Mouse (Mus musculus) layer of hippocampus, postnatal 10 days (tissue): ENCODE measurements around the gene 4931428F04Rik. TPM values are rescaled to one million over a fixed set of nuclear protein-coding genes. Genes with fewer than 3 reads are reported as not detected.
"Not testable (repeated sequence)": the region's sequence is repeated elsewhere in the genome, so short reads cannot be mapped to it uniquely, and the experiment has no call there.

Experiments used
- DNase-seq, 2 experiments: peaks; one replicate each; pipeline ENCODE4 v3.0.0; 2021; ENCODE audit warnings: low spot score in 2 of 2
- microRNA-seq, 2 experiments: library from miRNA; unstranded; fragments of <30 nt; microRNA quantifications; one replicate each; pipeline ENCODE4 v1.2.0; 2021
- total RNA-seq, 2 experiments: library from RNA; stranded (reverse); gene quantifications; 2 replicates each; pipeline ENCODE4 v1.2.3; 2021

The 4931428F04Rik gene
- total RNA-seq, 2 experiments from 2014 or later = 60.0 to 60.5 TPM

DNA sequence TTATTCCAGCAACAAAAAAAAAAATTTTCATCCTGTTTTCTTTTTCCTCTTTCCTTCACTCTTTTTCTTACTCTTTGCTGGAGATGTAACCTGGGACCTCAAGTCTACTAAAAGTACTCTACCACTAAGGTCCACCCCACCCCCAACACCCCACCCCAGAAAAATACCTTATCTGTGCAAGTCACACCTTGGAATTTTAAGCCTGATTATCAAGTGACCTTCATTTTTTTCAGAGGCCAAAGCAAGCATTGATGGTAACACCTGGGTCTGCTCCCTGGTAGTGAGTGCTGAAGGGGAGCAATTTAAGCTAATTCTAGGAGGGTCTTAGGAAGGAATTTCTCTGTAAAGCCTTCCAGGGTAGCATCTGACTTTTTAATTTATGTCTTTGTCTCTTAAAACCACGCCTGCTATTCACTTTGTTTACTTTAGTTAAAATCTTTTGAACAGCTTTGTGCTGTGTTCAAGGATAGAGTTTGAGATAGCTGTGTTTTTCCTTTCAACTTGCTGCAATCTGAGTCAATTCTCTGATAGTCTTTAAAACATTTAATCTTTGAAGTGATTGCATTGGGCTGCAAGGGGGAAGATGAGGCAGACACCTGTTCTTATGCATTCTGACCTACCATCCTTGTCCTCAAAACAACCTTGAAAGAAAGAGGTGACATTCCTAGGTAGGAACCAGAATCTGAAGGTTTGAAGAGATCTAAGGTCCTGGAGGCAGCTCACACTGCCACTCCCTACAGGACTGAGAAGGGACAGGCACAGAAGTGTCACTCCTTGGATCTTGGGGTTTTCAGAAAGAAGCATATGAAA is 56.3 kb downstream of the 4931428F04Rik start:
- DNase-seq = no peak

DNA sequence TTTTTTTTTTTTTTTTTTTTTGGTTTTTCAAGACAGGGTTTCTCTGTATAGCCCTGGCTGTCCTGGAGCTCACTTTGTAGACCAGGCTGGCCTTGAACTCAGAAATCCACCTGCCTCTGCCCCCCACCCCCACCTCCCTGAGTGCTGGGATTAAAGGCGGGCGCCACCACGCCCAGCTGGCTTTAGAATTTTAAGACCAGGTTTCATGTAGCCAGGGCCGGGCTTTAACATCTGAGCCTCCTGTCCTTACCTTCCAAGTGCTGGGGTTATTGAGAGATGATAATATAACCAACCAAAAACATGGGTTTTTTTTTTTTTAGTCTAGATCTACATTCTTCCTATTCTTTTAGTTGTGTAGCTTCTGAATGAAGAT is 57.4 kb downstream of the 4931428F04Rik start:
- not testable (repeated sequence) for DNase-seq

DNA sequence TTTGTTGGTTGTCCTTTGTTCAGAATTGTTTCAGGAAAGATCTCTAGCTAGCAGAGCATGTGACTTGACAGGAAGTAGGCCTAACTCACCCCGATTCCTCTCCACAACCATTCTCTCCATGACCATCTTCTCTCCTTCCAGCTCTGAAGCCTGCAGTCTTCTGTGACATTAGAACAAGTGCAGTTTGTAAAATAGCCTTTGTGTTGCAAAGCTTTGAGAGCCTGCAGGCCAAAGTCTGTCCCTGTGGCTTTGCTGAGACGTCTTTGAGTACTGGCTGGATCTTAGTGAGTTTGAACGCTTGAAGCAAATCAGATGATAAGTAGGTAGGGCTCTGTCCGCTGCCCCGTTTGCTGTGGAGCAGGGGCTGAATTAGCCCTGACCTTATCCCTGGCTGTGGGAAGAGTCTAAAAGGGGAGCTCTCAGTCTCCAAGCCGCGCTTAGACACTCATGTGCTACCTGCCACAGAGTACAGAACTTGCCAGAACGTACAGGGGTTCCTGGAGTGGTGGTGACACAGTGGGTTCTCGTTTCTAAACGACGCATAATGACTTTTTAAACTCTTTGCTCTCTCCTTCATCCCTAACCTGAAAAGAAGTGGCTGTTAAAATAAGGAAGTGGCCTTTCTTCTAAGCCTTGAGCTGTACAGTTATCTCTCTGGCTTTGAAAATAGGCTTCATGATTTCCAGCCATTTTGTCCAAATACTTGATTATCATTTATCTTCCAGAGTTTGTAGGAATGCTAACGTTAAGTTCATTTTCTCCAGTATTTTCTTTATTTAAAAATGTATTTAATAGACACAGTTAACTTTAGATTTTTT is 58.0 kb downstream of the 4931428F04Rik start:
- DNase-seq = no peak

Small RNA genes lying within 50 kb of the gene (microRNA-seq; reads per million reads assigned to microRNA genes)
- 0 reads per million in 2 experiments for gene Gm27320
- gene Mir328 = 3,580 to 3,773 reads per million in 2 experiments

Other genes with a start within 250 kb of the 4931428F04Rik start
- gene Ces3a, start 241.3 kb downstream of the 4931428F04Rik start, total RNA-seq = not detected
- not detected for gene Ces3b, start 206.1 kb downstream of the 4931428F04Rik start, total RNA-seq
- gene Ces4a, start 158.1 kb downstream of the 4931428F04Rik start, total RNA-seq = not detected
- 10 to 100 TPM; 32.1 to 35.7 TPM for gene Cbfb, start 119.2 kb downstream of the 4931428F04Rik start, total RNA-seq
- 10 to 100 TPM; 24.5 to 26.6 TPM for gene D230025D16Rik, start 64.7 kb downstream of the 4931428F04Rik start, total RNA-seq
- 1 to 10 TPM; 3.4 to 4.2 TPM for gene B3gnt9, start 34.7 kb downstream of the 4931428F04Rik start, total RNA-seq
- gene Tradd, start 25.3 kb downstream of the 4931428F04Rik start, total RNA-seq = 1 to 10 TPM; 6.5 to 8.9 TPM
- gene Fbxl8, start 25.2 kb downstream of the 4931428F04Rik start, total RNA-seq = under 1 TPM; 0.45 to 0.87 TPM
- under 1 TPM; 0.57 to 0.83 TPM for gene Hsf4, start 20.1 kb downstream of the 4931428F04Rik start, total RNA-seq
- 1 to 10 TPM; 3.6 to 3.7 TPM for gene Nol3, start 13.7 kb downstream of the 4931428F04Rik start, total RNA-seq
- 1 to 10 TPM; 3.7 to 5.9 TPM for gene Exoc3l, start 6.2 kb upstream of the 4931428F04Rik start, total RNA-seq
- gene E2f4, start 7.8 kb upstream of the 4931428F04Rik start, total RNA-seq = 10 to 100 TPM; 31.9 to 33.5 TPM
- gene Elmo3, start 15.7 kb upstream of the 4931428F04Rik start, total RNA-seq = 1 to 10 TPM; 1.2 to 2.0 TPM
- 1 to 10 TPM; 4.9 to 6.7 TPM for gene Lrrc29, start 36.4 kb upstream of the 4931428F04Rik start, total RNA-seq
- gene Tmem208, start 36.5 kb upstream of the 4931428F04Rik start, total RNA-seq = 10 to 100 TPM; 43.4 to 46.6 TPM
- gene Fhod1, start 58.1 kb upstream of the 4931428F04Rik start, total RNA-seq = 1 to 10 TPM; 3.3 to 3.6 TPM
- gene Slc9a5, start 59.0 kb upstream of the 4931428F04Rik start, total RNA-seq = 10 to 100 TPM; 11.6 to 13.6 TPM
- gene Plekhg4, start 83.4 kb upstream of the 4931428F04Rik start, total RNA-seq = 1 to 10 TPM; 1.8 to 1.9 TPM
- not detected for gene Kctd19, start 123.6 kb upstream of the 4931428F04Rik start, total RNA-seq
- 1 to 10 TPM in 1 of 2 experiments, under 1 TPM in 1; 0.98 to 1.4 TPM for gene Lrrc36, start 123.7 kb upstream of the 4931428F04Rik start, total RNA-seq
- gene Tppp3, start 181.7 kb upstream of the 4931428F04Rik start, total RNA-seq = 10 to 100 TPM; 34.5 to 40.0 TPM
- 10 to 100 TPM; 17.5 to 20.4 TPM for gene Zdhhc1, start 207.0 kb upstream of the 4931428F04Rik start, total RNA-seq
- gene Hsd11b2, start 228.9 kb upstream of the 4931428F04Rik start, total RNA-seq = under 1 TPM in 1 of 2 experiments, not detected in 1; 0.18 TPM